Mouse (Mus musculus) hindbrain, embryonic 16.5 days (tissue): ENCODE data around the gene Kif3b. TPM values are rescaled to one million over a fixed set of nuclear protein-coding genes. Genes with fewer than 3 reads are reported as not detected.

Experiments
- ATAC-seq: fragments of 200-750 bp; cut with Nextera tagmentation; 2 replicates; pipeline ENCODE4 v1.8.0; 2017; ENCODE audit warnings: moderate TSS enrichment, moderate library complexity
- H3K27ac ChIP-seq: fragments of 300-500 bp; sonication (generic); 2 replicates; pipeline ENCODE4 v1.5.1; 2014; ENCODE audit warnings: low read depth, mild to moderate bottlenecking, control low read depth, low read length, moderate library complexity
- H3K27me3 ChIP-seq: fragments of 300-500 bp; sonication (generic); replicated peaks from 2 replicates; pipeline ENCODE4 v1.6.1; 2014; ENCODE audit warnings: low read length; ENCODE audit not compliant: control insufficient read depth, insufficient read depth
- H3K36me3 ChIP-seq: fragments of 300-500 bp; sonication (generic); 2 replicates; pipeline ENCODE4 v1.6.1; 2014; ENCODE audit warnings: mild to moderate bottlenecking, low read length, moderate library complexity, mixed read lengths; ENCODE audit not compliant: control insufficient read depth, insufficient read depth
- H3K4me1 ChIP-seq: fragments of 300-500 bp; sonication (generic); 2 replicates; pipeline ENCODE4 v1.6.1; 2014; ENCODE audit warnings: low read depth, low read length; ENCODE audit not compliant: control insufficient read depth, insufficient read depth
- H3K4me2 ChIP-seq: fragments of 300-500 bp; sonication (generic); 2 replicates; pipeline ENCODE4 v1.6.1; 2014; ENCODE audit warnings: mild to moderate bottlenecking, low read length, control low read depth, moderate library complexity
- H3K4me3 ChIP-seq: fragments of 300-500 bp; sonication (generic); 2 replicates; pipeline ENCODE4 v1.5.1; 2014; ENCODE audit warnings: mild to moderate bottlenecking, low read length, control low read depth, moderate library complexity
- H3K9ac ChIP-seq: fragments of 300-500 bp; sonication (generic); 2 replicates; pipeline ENCODE4 v1.6.1; 2014; ENCODE audit warnings: low read depth, mild to moderate bottlenecking, control low read depth, low read length, moderate library complexity
- H3K9me3 ChIP-seq: fragments of 300-500 bp; sonication (generic); 2 replicates; pipeline ENCODE4 v1.6.1; 2014; ENCODE audit warnings: mild to moderate bottlenecking, low read length, moderate library complexity; ENCODE audit not compliant: control insufficient read depth
- WGBS: fragments of 180-500 bp; shearing (Covaris S2); extraction: QIAGEN DNeasy Blood & Tissue Kit; methylation state at CpG from one replicate; pipeline ENCODE4 v1.1.7; 2014; 5-methylcytosine and 5-hydroxymethylcytosine counted together
- polyA plus RNA-seq: library from polyadenylated mRNA; unstranded; fragments of >200 nt; fragmentation: Nextera tagmentation; extraction: Ambion mirVana; gene quantifications from 2 replicates; pipeline ENCODE4 v1.2.1, GENCODE M21; 2015

Gene Kif3b
- polyA plus RNA-seq, 1 experiment from 2014 or later = 23.9 TPM

DNA sequence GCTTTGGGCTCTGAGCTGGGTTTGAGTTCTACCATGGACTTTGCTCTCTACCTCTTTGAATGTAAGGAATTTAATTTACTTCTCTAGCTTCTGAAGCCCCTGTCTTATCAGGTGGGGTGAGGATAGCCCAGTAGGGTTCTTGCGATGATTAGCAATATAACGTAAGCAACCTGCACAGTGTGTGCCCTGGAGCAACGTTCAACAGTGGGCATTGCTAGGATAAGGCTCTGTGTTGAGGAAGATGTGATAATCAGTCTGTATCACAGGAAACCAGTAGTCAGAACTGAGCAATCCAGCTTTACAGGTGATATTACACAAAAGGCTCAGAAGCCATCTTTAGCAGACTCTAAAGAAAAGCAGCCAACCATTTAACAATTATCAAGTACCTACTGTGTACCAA lies 43.1 kb downstream of the Kif3b start:
- no peaks in the 10 kb centered on the region for H3K4me1 ChIP-seq
- H3K4me3 ChIP-seq = no peak overlapping the region
- ATAC-seq = no peak
- H3K36me3 ChIP-seq = peaks cover 25% of the 10 kb centered on the region
- no peak overlapping the region for H3K9ac ChIP-seq
- H3K27ac ChIP-seq = no peak overlapping the region
- no peak overlapping the region for H3K4me2 ChIP-seq
- WGBS = 87% methylated on average over 3 of the region's 3 CpGs
- H3K27me3 ChIP-seq = no peaks in the 10 kb centered on the region
- no peaks in the 10 kb centered on the region for H3K9me3 ChIP-seq

DNA sequence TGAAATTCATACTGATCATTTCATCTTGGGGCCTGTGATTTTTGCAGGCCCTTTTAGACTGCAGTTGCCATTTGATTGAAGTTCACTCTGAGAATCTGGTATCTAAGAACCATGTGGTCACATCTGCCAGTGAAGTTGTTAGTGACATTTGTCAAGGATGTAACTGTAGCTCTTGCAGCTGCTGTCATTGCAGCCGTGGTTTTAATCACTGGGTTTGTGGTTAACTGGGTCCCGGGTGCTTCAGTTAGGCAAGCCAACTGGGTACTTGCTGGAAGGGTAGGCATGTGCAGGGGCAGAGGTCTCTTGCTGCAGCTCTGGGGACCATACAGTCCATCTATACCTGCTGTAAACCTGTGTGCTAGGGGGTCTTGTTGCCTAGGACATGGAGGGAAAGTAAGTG lies 44.9 kb downstream of the Kif3b start:
- 77% methylated on average over 2 of the region's 2 CpGs for WGBS
- ATAC-seq = no peak

DNA sequence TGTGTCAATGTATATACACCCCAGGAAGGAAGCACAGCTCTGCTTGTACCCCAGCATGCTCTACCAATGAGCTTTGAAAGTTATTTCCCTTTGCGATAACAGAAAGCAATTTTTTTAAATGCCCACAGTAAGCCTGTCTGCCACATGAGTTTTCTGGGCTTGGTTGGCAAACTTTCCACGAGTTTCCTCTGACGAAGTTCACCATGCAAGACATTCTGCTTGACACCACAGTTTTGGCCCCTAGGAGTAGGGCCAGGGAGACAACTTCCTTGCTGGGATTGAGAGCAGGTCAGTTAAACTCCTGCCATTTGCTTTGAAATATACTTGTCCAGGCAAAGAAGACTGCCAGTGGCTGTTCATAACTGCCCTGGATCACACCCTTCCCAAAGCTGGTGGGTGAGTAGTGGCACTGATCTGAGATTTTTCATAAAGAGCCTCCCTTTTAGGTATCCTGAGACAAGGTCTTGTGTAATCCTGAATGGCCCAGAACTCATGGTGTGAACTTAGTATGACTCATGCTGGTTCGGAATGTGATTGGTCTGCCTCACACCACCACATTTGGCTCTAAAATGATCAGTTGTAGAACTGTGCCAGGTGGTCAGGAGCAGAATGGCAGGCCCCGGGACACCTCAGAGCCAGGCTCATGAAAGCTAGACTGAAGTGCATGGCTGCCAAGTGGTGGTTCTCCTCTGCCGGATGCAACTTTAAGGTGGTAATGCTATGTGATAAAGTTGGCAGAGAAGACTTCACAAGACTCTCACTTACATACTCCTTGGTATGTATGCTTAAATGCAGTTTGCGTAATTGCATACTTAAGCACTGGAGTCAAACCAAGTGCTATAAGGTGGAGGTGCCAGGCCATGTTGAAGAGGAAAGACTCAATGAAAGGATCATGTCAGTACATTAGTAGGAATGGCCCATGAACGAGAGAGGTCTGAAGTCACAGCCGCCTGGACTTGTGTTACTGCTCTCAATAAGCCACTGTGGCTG lies 47.4 kb downstream of the Kif3b start:
- Histone ChIP-seq H3K4me2 (no peak overlapping the region), H3K27ac (no peak overlapping the region), H3K4me1 (no peaks in the 10 kb centered on the region), H3K36me3 (no peaks in the 10 kb centered on the region), H3K9me3 (no peaks in the 10 kb centered on the region), H3K4me3 (no peak overlapping the region), H3K9ac (no peak overlapping the region), H3K27me3 (no peaks in the 10 kb centered on the region)
- WGBS = 92% methylated on average over 9 of the region's 9 CpGs
- ATAC-seq = no peak

More for the DNA sequence above, 44.9 kb downstream of the Kif3b start:
- Histone ChIP-seq H3K27ac (no peak overlapping the region), H3K4me1 (no peaks in the 10 kb centered on the region), H3K27me3 (no peaks in the 10 kb centered on the region), H3K9me3 (no peaks in the 10 kb centered on the region), H3K9ac (no peak overlapping the region), H3K36me3 (peaks cover 8% of the 10 kb centered on the region; the same call in 1 of the 2 replicates), H3K4me2 (no peak overlapping the region), H3K4me3 (no peak overlapping the region)

DNA sequence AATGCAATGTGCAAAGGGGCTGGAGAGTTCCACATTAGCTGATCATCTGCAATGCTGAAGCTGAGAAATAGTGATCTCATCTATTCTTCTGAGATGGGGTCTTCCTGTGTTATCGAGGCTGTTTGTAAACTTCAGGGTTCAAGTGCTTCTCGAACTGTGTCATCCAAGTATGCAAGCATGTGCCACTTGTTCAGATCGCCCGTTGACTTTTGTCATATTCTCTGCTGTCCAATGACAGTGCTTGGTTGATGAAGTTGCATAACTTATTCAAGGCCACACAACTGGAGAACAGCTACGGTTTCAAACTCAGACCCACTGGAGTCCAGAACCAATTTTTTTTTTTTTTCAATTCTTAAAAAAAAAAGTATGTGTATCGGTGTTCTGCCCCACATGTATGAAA lies 51.0 kb downstream of the Kif3b start:
- Histone ChIP-seq H3K4me2 (no peak overlapping the region), H3K27me3 (no peaks in the 10 kb centered on the region), H3K4me3 (no peak overlapping the region), H3K36me3 (no peaks in the 10 kb centered on the region), H3K9ac (no peak overlapping the region), H3K9me3 (no peaks in the 10 kb centered on the region), H3K27ac (no peak overlapping the region), H3K4me1 (peaks cover 6% of the 10 kb centered on the region)
- WGBS = 93% methylated on average over 6 of the region's 6 CpGs
- ATAC-seq = no peak

DNA sequence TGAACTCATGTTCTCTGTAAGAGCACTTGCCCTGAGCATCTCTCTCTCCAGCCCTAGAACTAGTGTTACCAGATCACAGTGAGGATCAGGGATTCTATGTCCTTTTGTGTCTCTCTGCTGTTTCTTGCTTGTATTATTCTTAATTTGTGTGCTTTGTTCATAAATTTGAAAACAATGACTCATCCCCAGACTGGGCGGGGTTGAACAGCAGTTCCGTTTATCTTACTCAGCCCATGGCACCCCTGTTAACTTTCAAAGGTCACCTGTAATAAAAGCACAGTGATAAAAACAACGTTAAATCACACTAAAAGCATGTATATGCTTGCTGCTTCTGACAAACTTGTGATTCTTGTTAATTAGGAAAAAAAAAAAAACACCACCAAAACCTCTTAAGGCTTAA lies 51.4 kb downstream of the Kif3b start:
- H3K9me3 ChIP-seq = no peaks in the 10 kb centered on the region
- H3K27me3 ChIP-seq = no peaks in the 10 kb centered on the region
- H3K4me1 ChIP-seq = peaks cover 10% of the 10 kb centered on the region
- no peak overlapping the region for H3K4me3 ChIP-seq
- no peak for ATAC-seq
- H3K27ac ChIP-seq = no peak overlapping the region
- 83% methylated on average over 3 of the region's 3 CpGs for WGBS
- H3K36me3 ChIP-seq = no peaks in the 10 kb centered on the region
- H3K4me2 ChIP-seq = no peak overlapping the region
- H3K9ac ChIP-seq = no peak overlapping the region

DNA sequence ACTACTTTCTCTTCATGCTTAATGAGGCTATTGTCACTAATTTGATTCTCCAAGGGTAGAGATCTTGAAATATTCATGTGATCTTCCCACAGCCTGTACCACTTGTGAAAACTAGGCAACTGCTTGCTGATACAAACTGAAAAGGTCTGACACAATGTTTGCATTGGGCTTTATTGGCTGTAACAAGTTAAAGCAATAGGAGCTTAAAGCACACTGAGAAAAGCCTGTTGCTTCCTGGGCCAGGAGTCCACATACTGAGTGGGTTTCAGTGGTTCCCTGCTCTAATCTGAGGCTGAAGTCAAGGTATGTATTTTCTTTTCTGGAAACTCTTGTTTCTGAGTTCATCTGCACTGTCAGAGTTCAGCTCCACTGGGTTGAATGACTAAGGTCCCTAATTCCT lies 52.0 kb downstream of the Kif3b start:
- H3K9ac ChIP-seq = no peak overlapping the region
- H3K36me3 ChIP-seq = no peaks in the 10 kb centered on the region
- no peaks in the 10 kb centered on the region for H3K9me3 ChIP-seq
- ATAC-seq = no peak
- no peak overlapping the region for H3K4me2 ChIP-seq
- no peak overlapping the region for H3K27ac ChIP-seq
- no peaks in the 10 kb centered on the region for H3K27me3 ChIP-seq
- no peak overlapping the region for H3K4me3 ChIP-seq
- H3K4me1 ChIP-seq = peaks cover 13% of the 10 kb centered on the region

DNA sequence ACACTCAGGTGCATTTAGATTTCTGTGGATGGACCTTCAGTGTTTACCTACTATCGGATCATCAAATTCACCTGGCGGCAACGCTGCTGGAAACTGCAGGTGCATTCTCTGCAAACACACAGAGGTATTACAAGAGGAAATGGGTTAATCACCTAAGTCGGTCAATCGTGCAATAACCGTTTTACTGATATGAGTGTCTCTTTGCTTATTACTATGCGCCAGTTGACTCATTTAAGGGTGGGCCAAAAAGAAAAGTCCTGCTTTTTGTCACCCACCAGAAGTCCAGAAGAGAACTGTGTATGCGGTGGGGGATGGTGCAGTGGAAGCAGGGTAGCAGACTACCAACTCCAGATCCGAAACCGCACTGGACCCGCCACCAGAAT lies 53.8 kb downstream of the Kif3b start:
- ATAC-seq = no peak
- Histone ChIP-seq H3K4me1 (peaks cover 26% of the 10 kb centered on the region), H3K4me2 (peak overlapping the region; percentile 66), H3K27ac (peak overlapping the region; percentile 66), H3K36me3 (no peaks in the 10 kb centered on the region), H3K4me3 (peak overlapping the region; percentile 92), H3K27me3 (no peaks in the 10 kb centered on the region), H3K9me3 (no peaks in the 10 kb centered on the region), H3K9ac (peak overlapping the region; percentile 70)
- WGBS = 7% methylated on average over 11 of the region's 11 CpGs

DNA sequence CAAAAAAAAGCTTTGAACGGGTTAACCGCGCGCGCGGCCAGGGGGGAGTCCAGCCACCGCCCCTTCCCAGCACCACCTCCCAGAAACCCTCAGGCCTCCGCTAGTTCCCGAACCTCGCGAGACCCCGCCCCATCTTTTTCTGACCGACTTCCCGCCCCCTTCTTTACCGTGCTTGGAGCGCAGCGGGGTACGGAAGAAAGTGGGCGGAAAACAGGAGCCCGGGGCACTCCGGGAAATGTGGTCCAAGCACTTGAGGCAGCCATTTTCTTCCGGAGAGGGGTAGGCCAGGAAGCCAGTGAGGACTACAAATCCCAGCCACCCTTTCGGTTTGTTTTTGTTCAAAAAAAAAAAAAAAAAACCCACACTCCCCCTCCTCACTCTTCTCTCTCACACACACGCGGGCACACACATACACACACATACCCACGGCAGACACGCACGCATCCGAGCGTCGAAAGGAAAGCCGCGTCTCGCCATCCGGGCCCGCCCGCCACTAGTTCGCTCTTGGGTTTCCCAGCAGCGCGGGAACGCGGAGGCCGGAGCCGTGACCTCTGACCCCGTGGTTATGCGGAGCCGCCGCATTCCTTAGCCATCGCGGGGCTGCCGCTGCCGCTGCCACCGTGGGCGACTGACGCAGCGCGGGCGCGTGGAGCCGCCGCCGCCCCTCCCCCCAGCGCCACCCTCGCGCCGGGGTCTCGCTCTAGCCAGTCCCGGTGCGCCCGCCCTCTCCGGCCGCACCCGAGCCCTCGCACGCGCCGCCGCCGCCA lies 54.4 kb downstream of the Kif3b start, which contains the start of gene Asxl1:
Gene Asxl1 (plus strand): TSS at position 376 of the 767 bp plus-strand sequence.
- peak within 1 kb of the TSS; percentile 92 for H3K4me3 ChIP-seq
- peak; percentile 98 for ATAC-seq
- H3K9me3 ChIP-seq = no peaks in the 10 kb centered on the region
- H3K9ac ChIP-seq = peak within 1 kb of the TSS; percentile 96
- H3K4me2 ChIP-seq = peak within 1 kb of the TSS; percentile 66
- H3K27ac ChIP-seq = peak within 1 kb of the TSS; percentile 98
- no peaks in the 10 kb centered on the region for H3K36me3 ChIP-seq
- H3K27me3 ChIP-seq = no peaks in the 10 kb centered on the region
- H3K4me1 ChIP-seq = peaks cover 32% of the 10 kb centered on the region
- under 1% methylated on average over 78 of the region's 79 CpGs for WGBS
